Mouse (Mus musculus): ENCODE data around the gene Flg2. TPM values are rescaled to one million over a fixed set of nuclear protein-coding genes. Genes with fewer than 3 reads are reported as not detected.

Flg2 gene
- total RNA-seq (2015) (not detected in 2 replicates), total RNA-seq (2017) (not detected in 2 replicates)

DNA sequence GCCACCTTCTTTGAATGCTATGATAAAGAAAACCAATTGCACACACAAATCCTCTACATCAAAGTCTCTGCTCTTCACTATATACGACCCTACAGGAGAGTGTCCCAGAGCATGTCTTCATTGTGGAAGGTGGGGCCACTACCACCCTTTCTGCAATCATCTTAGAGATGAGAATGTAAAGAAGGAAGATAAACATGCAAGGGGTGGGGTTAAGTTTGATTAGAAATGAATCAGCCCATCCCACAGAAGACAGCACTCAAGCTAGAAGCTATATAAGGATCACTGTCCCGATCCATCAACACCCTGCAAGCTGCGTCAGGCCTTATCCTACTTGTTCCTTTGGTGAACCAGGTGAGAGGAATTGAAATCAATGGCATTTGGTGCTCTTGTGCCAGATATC, at the start of gene Flg2:
Gene Flg2 (plus strand): TSS at position 301 of the 400 bp plus-strand sequence.
- no peak for ATAC-seq (replicated peaks; ENCODE audit: poor library complexity)

DNA sequence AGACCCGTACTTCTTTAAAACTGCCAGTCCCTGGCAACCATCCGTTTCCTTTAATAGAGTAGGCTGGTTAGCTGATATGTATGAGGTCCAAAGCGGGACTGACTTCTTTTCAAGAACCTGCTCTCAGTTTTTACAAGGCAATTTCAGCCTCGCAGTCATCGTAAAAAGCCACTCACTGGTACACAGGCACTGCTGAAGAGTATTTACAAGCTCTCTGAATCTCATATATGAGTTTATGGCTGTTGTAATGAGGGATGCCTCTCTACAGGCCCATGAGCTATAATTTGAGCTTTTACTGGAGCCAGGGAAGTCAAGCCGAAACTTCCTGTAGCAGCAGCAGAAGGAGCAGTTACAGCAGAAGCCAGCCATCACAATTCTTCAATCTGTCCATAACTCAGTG, 34.6 kb upstream of the Flg2 start:
- no peak for ATAC-seq (replicated peaks; ENCODE audit: poor library complexity)

GRCm38 (mm10) chr3:93162996-93163592, 34.0 kb upstream of the Flg2 start:
- no peak for ATAC-seq (replicated peaks; ENCODE audit: poor library complexity)

DNA sequence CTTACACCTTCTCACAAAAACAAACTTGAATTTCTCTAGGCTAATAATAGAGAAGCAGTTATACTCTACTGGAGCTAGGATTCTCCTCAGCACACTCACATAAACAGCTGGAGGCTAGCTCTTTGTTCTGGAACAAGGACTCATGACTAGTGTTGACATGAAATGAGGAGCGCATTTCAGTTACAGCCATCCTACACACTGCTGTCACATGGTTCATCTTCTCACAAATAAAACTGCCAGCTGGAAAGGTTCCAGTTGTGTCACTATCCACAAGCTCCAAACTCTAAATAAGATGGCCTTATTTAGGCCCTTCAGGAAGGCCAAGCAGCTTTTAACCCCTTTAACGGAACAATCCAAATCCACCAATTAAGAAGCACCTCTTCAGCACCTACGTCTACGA, 16.2 kb upstream of the Flg2 start:
- ATAC-seq (replicated peaks; ENCODE audit: poor library complexity), result no peak

DNA sequence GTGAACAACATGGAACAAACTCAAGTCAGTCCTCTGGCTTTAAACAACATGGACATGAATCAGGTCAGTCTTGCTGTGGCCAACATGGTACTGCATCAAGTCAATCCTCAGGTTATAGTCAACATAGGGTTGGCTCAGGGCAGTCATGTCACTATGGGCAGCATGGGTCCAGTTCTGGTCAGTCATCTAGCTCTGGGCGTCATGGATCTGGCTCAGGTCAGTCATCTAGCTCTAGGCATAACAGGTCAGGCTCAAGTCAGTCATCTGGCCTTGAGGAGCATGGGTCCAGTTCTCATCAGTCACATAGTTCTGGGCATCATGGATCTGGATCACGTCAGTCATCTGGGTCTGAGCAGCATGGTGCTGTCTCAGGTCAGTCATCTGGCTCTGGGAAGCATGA, 4.9 kb downstream of the Flg2 start:
- no peak for ATAC-seq (replicated peaks; ENCODE audit: poor library complexity)

GRCm38 (mm10) chr3:93202499-93202898, 5.4 kb downstream of the Flg2 start:
- ATAC-seq (replicated peaks; ENCODE audit: poor library complexity), result no peak

Other genes with a start within 250 kb of the Flg2 start
- not detected in 2 replicates for gene Lce3d, start 239.9 kb upstream of the Flg2 start, total RNA-seq (2015)
- not detected in 2 replicates for gene Lce3d, start 239.9 kb upstream of the Flg2 start, total RNA-seq (2017)
- not detected in 2 replicates for gene Lce3e, start 230.2 kb upstream of the Flg2 start, total RNA-seq (2015)
- gene Lce3e, start 230.2 kb upstream of the Flg2 start, total RNA-seq (2017), result not detected in 2 replicates
- not detected in 2 replicates for gene Lce3f, start 205.1 kb upstream of the Flg2 start, total RNA-seq (2015)
- not detected in 2 replicates for gene Lce3f, start 205.1 kb upstream of the Flg2 start, total RNA-seq (2017)
- gene Crct1, start 181.6 kb upstream of the Flg2 start, total RNA-seq (2015), result not detected in 2 replicates
- not detected in 2 replicates for gene Crct1, start 181.6 kb upstream of the Flg2 start, total RNA-seq (2017)
- gene Lce1m, start 178.2 kb upstream of the Flg2 start, total RNA-seq (2015), result not detected in 2 replicates
- not detected in 2 replicates for gene Lce1m, start 178.2 kb upstream of the Flg2 start, total RNA-seq (2017)
- gene Gm4858, start 128.5 kb upstream of the Flg2 start, total RNA-seq (2015), result not detected in 2 replicates
- gene Gm4858, start 128.5 kb upstream of the Flg2 start, total RNA-seq (2017), result not detected in 2 replicates
- gene Crnn, start 52.5 kb upstream of the Flg2 start, total RNA-seq (2015), result not detected in 2 replicates
- gene Crnn, start 52.5 kb upstream of the Flg2 start, total RNA-seq (2017), result not detected in 2 replicates
- not detected in 2 replicates for gene Flg, start 76.2 kb downstream of the Flg2 start, total RNA-seq (2015)
- not detected in 2 replicates for gene Flg, start 76.2 kb downstream of the Flg2 start, total RNA-seq (2017)
- gene Hrnr, start 122.5 kb downstream of the Flg2 start, total RNA-seq (2015), result not detected in 2 replicates
- gene Hrnr, start 122.5 kb downstream of the Flg2 start, total RNA-seq (2017), result not detected in 2 replicates
- not detected in 2 replicates for gene Rptn, start 196.4 kb downstream of the Flg2 start, total RNA-seq (2015)
- gene Rptn, start 196.4 kb downstream of the Flg2 start, total RNA-seq (2017), result not detected in 2 replicates
- gene Tchh, start 245.1 kb downstream of the Flg2 start, total RNA-seq (2015), result 0.20 and 0.24 TPM in 2 replicates
- 0.10 TPM in 1 of 2 replicates, not detected in the other for gene Tchh, start 245.1 kb downstream of the Flg2 start, total RNA-seq (2017)